Mouse (Mus musculus) ES-Bruce4 (cell line): ENCODE measurements around the gene Nudc. TPM values are rescaled to one million over a fixed set of nuclear protein-coding genes. Genes with fewer than 3 reads are reported as not detected.

Source experiments
- H3K27ac ChIP-seq: 2 replicates; pipeline ENCODE4 v1.5.1; 2012; ENCODE audit warnings: low read length, inconsistent platforms; ENCODE audit not compliant: insufficient read depth
- H3K27me3 ChIP-seq: 2 replicates; pipeline ENCODE4 v1.6.1; 2012; ENCODE audit warnings: mild to moderate bottlenecking, low read length, inconsistent platforms; ENCODE audit not compliant: control insufficient read depth, poor library complexity, insufficient read depth, severe bottlenecking
- H3K36me3 ChIP-seq: 2 replicates; pipeline ENCODE4 v1.6.1; 2012; ENCODE audit warnings: inconsistent platforms, mild to moderate bottlenecking, low read length, moderate library complexity; ENCODE audit not compliant: control insufficient read depth, poor library complexity, insufficient read depth, severe bottlenecking
- H3K4me1 ChIP-seq: one replicate; pipeline ENCODE4 v1.8.1; 2011; ENCODE audit warnings: low read length; ENCODE audit not compliant: control insufficient read depth, insufficient read depth
- H3K4me3 ChIP-seq: 2 replicates; pipeline ENCODE4 v1.5.1; 2011; ENCODE audit warnings: low read depth, mild to moderate bottlenecking, low read length
- H3K9ac ChIP-seq: 2 replicates; pipeline ENCODE4 v1.6.1; 2012; ENCODE audit warnings: low read depth, mild to moderate bottlenecking, inconsistent platforms; ENCODE audit not compliant: poor library complexity, severe bottlenecking
- H3K9me3 ChIP-seq: replicated peaks from 2 replicates; pipeline ENCODE4 v1.6.1; 2012; ENCODE audit warnings: mild to moderate bottlenecking, low read length, inconsistent platforms; ENCODE audit not compliant: control insufficient read depth, poor library complexity, insufficient read depth, severe bottlenecking
- CTCF ChIP-seq: IDR thresholded peaks from one replicate; pipeline ENCODE4 v1.8.1; 2011; ENCODE audit warnings: low read depth, low read length
- EP300 ChIP-seq: IDR thresholded peaks from 2 replicates; pipeline ENCODE4 v1.6.1; 2011; ENCODE audit warnings: low read depth, low read length; ENCODE audit not compliant: insufficient read depth
- POLR2A ChIP-seq: IDR thresholded peaks from one replicate; pipeline ENCODE4 v1.8.1; 2011; ENCODE audit warnings: low read length; ENCODE audit not compliant: insufficient read depth
- polyA plus RNA-seq: library from polyadenylated mRNA; stranded (reverse); fragments of >200 nt; gene quantifications from 2 replicates; pipeline ENCODE4 v1.2.4, GENCODE M21; 2011; ENCODE audit warnings: low read depth; ENCODE audit not compliant: missing spikeins, insufficient read depth, insufficient read length

The Nudc gene
- polyA plus RNA-seq, 1 experiment: 274 TPM

- H3K36me3 ChIP-seq: peaks cover 13% of the 10 kb centered on the region
- H3K27me3 ChIP-seq: no peaks in the 10 kb centered on the region
- no peaks in the 10 kb centered on the region for H3K4me1 ChIP-seq
- H3K9ac ChIP-seq: no peak overlapping the region
- no peak overlapping the region for H3K4me3 ChIP-seq
- no peaks in the 10 kb centered on the region for H3K9me3 ChIP-seq
- no peak overlapping the region for H3K27ac ChIP-seq
- no peak for TF ChIP-seq POLR2A
- TF ChIP-seq EP300: no peak
- TF ChIP-seq CTCF: no peak
These were observed 32.2 kb upstream of the Nudc start for GRCm38 (mm10) chr4:133577983-133578382.

GRCm38 (mm10) chr4:133574843-133575202 lies 29.0 kb upstream of the Nudc start:
- no peak for TF ChIP-seq POLR2A
- TF ChIP-seq CTCF: no peak
- no peak for TF ChIP-seq EP300
- H3K36me3 ChIP-seq: peaks cover 3% of the 10 kb centered on the region
- H3K27me3 ChIP-seq: no peaks in the 10 kb centered on the region
- H3K4me1 ChIP-seq: no peaks in the 10 kb centered on the region
- peak overlapping the region; percentile 81 for H3K4me3 ChIP-seq
- H3K27ac ChIP-seq: no peak overlapping the region
- H3K9me3 ChIP-seq: no peaks in the 10 kb centered on the region
- H3K9ac ChIP-seq: peak overlapping the region; percentile 44

- Histone ChIP-seq H3K36me3 (no peaks in the 10 kb centered on the region), H3K9me3 (no peaks in the 10 kb centered on the region), H3K4me1 (no peaks in the 10 kb centered on the region), H3K27ac (no peak within 1 kb of the TSS), H3K9ac (peak within 1 kb of the TSS; percentile 44), H3K27me3 (no peaks in the 10 kb centered on the region), H3K4me3 (peak within 1 kb of the TSS; percentile 81)
- TF ChIP-seq CTCF: no peak
- peak; percentile 73 for TF ChIP-seq POLR2A
- TF ChIP-seq EP300: no peak
These were observed 28.5 kb upstream of the Nudc start, which contains the start of gene Gpatch3 for GRCm38 (mm10) chr4:133574070-133574842. Gpatch3 (plus strand) TSS chr4:133574745.

- Histone ChIP-seq H3K36me3 (no peaks in the 10 kb centered on the region), H3K27ac (peak overlapping the region; percentile 20; the same call in 1 of the 2 replicates), H3K4me3 (peak overlapping the region; percentile 36), H3K9me3 (no peaks in the 10 kb centered on the region), H3K4me1 (no peaks in the 10 kb centered on the region), H3K9ac (peak overlapping the region; percentile 36), H3K27me3 (no peaks in the 10 kb centered on the region)
- TF ChIP-seq EP300 (no peak), POLR2A (no peak), CTCF (no peak)
These were observed 24.3 kb upstream of the Nudc start for GRCm38 (mm10) chr4:133570066-133570466.

- peak overlapping the region; percentile 20; the same call in 1 of the 2 replicates for H3K27ac ChIP-seq
- H3K9ac ChIP-seq: peak overlapping the region; percentile 36
- no peaks in the 10 kb centered on the region for H3K27me3 ChIP-seq
- H3K4me3 ChIP-seq: peak overlapping the region; percentile 36
- no peaks in the 10 kb centered on the region for H3K9me3 ChIP-seq
- no peak for TF ChIP-seq CTCF
- no peak for TF ChIP-seq EP300
- TF ChIP-seq POLR2A: no peak
- no peaks in the 10 kb centered on the region for H3K36me3 ChIP-seq
- H3K4me1 ChIP-seq: no peaks in the 10 kb centered on the region
These were observed 23.7 kb upstream of the Nudc start for GRCm38 (mm10) chr4:133569291-133570065.

GRCm38 (mm10) chr4:133567251-133567650 lies 21.5 kb upstream of the Nudc start:
- TF ChIP-seq CTCF (no peak), EP300 (no peak), POLR2A (no peak)
- no peak overlapping the region for H3K9ac ChIP-seq

More at GRCm38 (mm10) chr4:133567251-133567650, 21.5 kb upstream of the Nudc start:
- Histone ChIP-seq H3K36me3 (no peaks in the 10 kb centered on the region), H3K27ac (no peak overlapping the region), H3K9me3 (no peaks in the 10 kb centered on the region), H3K27me3 (no peaks in the 10 kb centered on the region), H3K4me1 (peaks cover 2% of the 10 kb centered on the region), H3K4me3 (no peak overlapping the region)
